Mouse (Mus musculus): ENCODE data around the gene Itga3. TPM values are rescaled to one million over a fixed set of nuclear protein-coding genes. Genes with fewer than 3 reads are reported as not detected.
A peak's percentile ranks its signal among the peaks of the same experiment; 100 is the strongest.
"Not testable (repeated sequence)": the region's sequence is repeated elsewhere in the genome, so short reads cannot be mapped to it uniquely, and the experiment has no call there.

Itga3 gene
- total and polyA plus RNA-seq, 2 experiments from 2014 or later = 7.4 to 23.5 TPM

DNA sequence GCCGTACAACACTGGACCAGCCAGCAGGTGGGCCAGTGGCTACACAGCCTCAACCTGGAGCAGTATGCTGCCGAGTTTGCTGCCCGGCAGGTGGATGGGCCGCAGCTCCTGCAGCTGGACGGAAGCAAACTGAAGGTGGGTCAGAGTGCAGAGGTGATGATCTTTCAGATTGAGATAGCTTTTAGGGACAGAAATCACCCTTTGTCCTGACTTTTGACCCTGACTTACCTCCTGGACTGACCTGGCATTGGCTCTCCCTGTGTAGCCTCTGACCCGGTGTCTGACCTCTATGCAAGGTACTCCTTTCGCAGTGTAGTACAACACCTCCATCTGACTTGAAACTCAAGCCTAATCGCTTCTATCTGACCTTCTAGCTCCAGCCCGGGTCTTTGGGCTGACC lies 53.1 kb downstream of the Itga3 start:
- no peak for DNase-seq
- no peak overlapping the region for H3K27ac ChIP-seq (ENCODE audit: low read depth, low read length)
- no peak for ATAC-seq
- H3K27me3 ChIP-seq (ENCODE audit: insufficient read depth, low read length) = no peaks in the 10 kb centered on the region
- no peak overlapping the region for H3K4me2 ChIP-seq (ENCODE audit: low read depth)
- H3K9ac ChIP-seq = no peak overlapping the region
- 92% methylated on average over 9 of the region's 9 CpGs for WGBS
- 0 out of 2 replicates have a peak, but pooled peaks have one; percentile 4 for TF ChIP-seq CTCF (IDR thresholded peaks at IDR 0.05; ENCODE audit: low read depth)
- peaks cover 74% of the 10 kb centered on the region for H3K36me3 ChIP-seq (ENCODE audit: insufficient read depth)
- H3K9me3 ChIP-seq (ENCODE audit: low read length) = no peaks in the 10 kb centered on the region
- H3K4me1 ChIP-seq (ENCODE audit: insufficient read depth) = no peaks in the 10 kb centered on the region
- H3K4me3 ChIP-seq (ENCODE audit: low read depth, low read length) = no peak overlapping the region

GRCm38 (mm10) chr11:95022237-95022992 lies 54.2 kb downstream of the Itga3 start:
- 83% methylated on average over 10 of the region's 10 CpGs for WGBS
- Histone ChIP-seq H3K9ac (no peak overlapping the region), H3K4me1 (ENCODE audit: insufficient read depth) (no peaks in the 10 kb centered on the region), H3K4me3 (ENCODE audit: low read depth, low read length) (no peak overlapping the region), H3K36me3 (ENCODE audit: insufficient read depth) (peaks cover 78% of the 10 kb centered on the region), H3K4me2 (ENCODE audit: low read depth) (no peak overlapping the region), H3K9me3 (ENCODE audit: low read length) (no peaks in the 10 kb centered on the region), H3K27ac (ENCODE audit: low read depth, low read length) (no peak overlapping the region), H3K27me3 (ENCODE audit: insufficient read depth, low read length) (no peaks in the 10 kb centered on the region)
- DNase-seq = peak; percentile 31
- TF ChIP-seq CTCF (IDR thresholded peaks at IDR 0.05; ENCODE audit: low read depth) = peak; percentile 56
- no peak for ATAC-seq

DNA sequence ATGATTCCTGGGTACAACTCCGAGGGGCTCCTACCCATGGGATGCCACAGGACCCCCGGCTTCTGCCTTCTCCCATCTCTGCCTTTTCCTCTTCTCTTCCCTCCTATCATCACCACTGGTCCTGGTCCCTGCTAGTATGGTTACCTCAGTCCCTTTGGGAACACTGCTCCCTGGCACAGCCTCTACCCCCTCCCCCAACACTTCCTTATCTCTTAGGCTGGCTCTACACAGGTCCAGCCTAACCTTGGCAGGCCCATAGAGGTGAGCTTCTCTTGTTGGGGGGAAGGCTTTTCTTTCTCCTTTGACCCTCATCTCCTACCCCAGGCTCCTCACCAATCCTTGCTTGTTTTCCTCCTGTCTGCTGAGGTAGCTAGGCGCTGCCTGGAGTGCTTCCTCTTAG lies 61.1 kb downstream of the Itga3 start:
- Histone ChIP-seq H3K4me1 (ENCODE audit: insufficient read depth) (peaks cover 17% of the 10 kb centered on the region), H3K27me3 (ENCODE audit: insufficient read depth, low read length) (no peaks in the 10 kb centered on the region), H3K4me3 (ENCODE audit: low read depth, low read length) (no peak overlapping the region), H3K9ac (no peak overlapping the region), H3K4me2 (ENCODE audit: low read depth) (no peak overlapping the region), H3K27ac (ENCODE audit: low read depth, low read length) (no peak overlapping the region), H3K36me3 (ENCODE audit: insufficient read depth) (peaks cover 43% of the 10 kb centered on the region), H3K9me3 (ENCODE audit: low read length) (no peaks in the 10 kb centered on the region)
- 75% methylated on average over 3 of the region's 3 CpGs for WGBS
- ATAC-seq (no peak), DNase-seq (no peak)
- no peak for TF ChIP-seq CTCF (IDR thresholded peaks at IDR 0.05; ENCODE audit: low read depth)

- WGBS = 29% methylated on average over 3 of the region's 3 CpGs
- H3K4me1 ChIP-seq (ENCODE audit: insufficient read depth) = peaks cover 25% of the 10 kb centered on the region
- TF ChIP-seq CTCF (IDR thresholded peaks at IDR 0.05; ENCODE audit: low read depth) = no peak
- peak overlapping the region; percentile 14; the same call in 1 of the 2 replicates for H3K9ac ChIP-seq
- H3K36me3 ChIP-seq (ENCODE audit: insufficient read depth) = peaks cover 21% of the 10 kb centered on the region
- ATAC-seq (no peak), DNase-seq (no peak)
- no peaks in the 10 kb centered on the region for H3K9me3 ChIP-seq (ENCODE audit: low read length)
- H3K27me3 ChIP-seq (ENCODE audit: insufficient read depth, low read length) = no peaks in the 10 kb centered on the region
- H3K4me3 ChIP-seq (ENCODE audit: low read depth, low read length) = peak overlapping the region; percentile 90
- H3K4me2 ChIP-seq (ENCODE audit: low read depth) = peak overlapping the region; percentile 71
- no peak overlapping the region for H3K27ac ChIP-seq (ENCODE audit: low read depth, low read length)
Measured at GRCm38 (mm10) chr11:95012487-95012886, 64.1 kb downstream of the Itga3 start.

- no peak overlapping the region for H3K27ac ChIP-seq (ENCODE audit: low read depth, low read length)
- WGBS = 52% methylated on average over 3 of the region's 3 CpGs
- no peaks in the 10 kb centered on the region for H3K9me3 ChIP-seq (ENCODE audit: low read length)
- no peak for TF ChIP-seq CTCF (IDR thresholded peaks at IDR 0.05; ENCODE audit: low read depth)
- H3K4me2 ChIP-seq (ENCODE audit: low read depth) = peak overlapping the region; percentile 71
- no peaks in the 10 kb centered on the region for H3K27me3 ChIP-seq (ENCODE audit: insufficient read depth, low read length)
- peaks cover 26% of the 10 kb centered on the region for H3K4me1 ChIP-seq (ENCODE audit: insufficient read depth)
- DNase-seq (no peak), ATAC-seq (no peak)
- H3K9ac ChIP-seq = peak overlapping the region; percentile 98
- H3K36me3 ChIP-seq (ENCODE audit: insufficient read depth) = peaks cover 17% of the 10 kb centered on the region
- H3K4me3 ChIP-seq (ENCODE audit: low read depth, low read length) = peak overlapping the region; percentile 90
Measured at GRCm38 (mm10) chr11:95012075-95012474, 64.5 kb downstream of the Itga3 start.

GRCm38 (mm10) chr11:95011416-95011815 lies 65.2 kb downstream of the Itga3 start:
- peaks cover 33% of the 10 kb centered on the region for H3K4me1 ChIP-seq (ENCODE audit: insufficient read depth)
- TF ChIP-seq CTCF (IDR thresholded peaks at IDR 0.05; ENCODE audit: low read depth) = no peak
- WGBS = 27% methylated on average over 1 of the region's 1 CpGs
- peak overlapping the region; percentile 9; the same call in 1 of the 2 replicates for H3K27ac ChIP-seq (ENCODE audit: low read depth, low read length)
- DNase-seq = no peak
- H3K4me2 ChIP-seq (ENCODE audit: low read depth) = peak overlapping the region; percentile 71
- peaks cover 14% of the 10 kb centered on the region for H3K36me3 ChIP-seq (ENCODE audit: insufficient read depth)
- H3K27me3 ChIP-seq (ENCODE audit: insufficient read depth, low read length) = no peaks in the 10 kb centered on the region
- peak overlapping the region; percentile 90 for H3K4me3 ChIP-seq (ENCODE audit: low read depth, low read length)
- no peak for ATAC-seq
- peak overlapping the region; percentile 98 for H3K9ac ChIP-seq
- no peaks in the 10 kb centered on the region for H3K9me3 ChIP-seq (ENCODE audit: low read length)

- Histone ChIP-seq H3K4me2 (ENCODE audit: low read depth) (peak overlapping the region; percentile 71), H3K36me3 (ENCODE audit: insufficient read depth) (peaks cover 14% of the 10 kb centered on the region), H3K4me3 (ENCODE audit: low read depth, low read length) (peak overlapping the region; percentile 90), H3K9ac (peak overlapping the region; percentile 98), H3K4me1 (ENCODE audit: insufficient read depth) (peaks cover 38% of the 10 kb centered on the region)
- not testable (repeated sequence) for H3K27ac ChIP-seq (ENCODE audit: low read depth, low read length); H3K9me3 ChIP-seq (ENCODE audit: low read length); DNase-seq; ATAC-seq; H3K27me3 ChIP-seq (ENCODE audit: insufficient read depth, low read length)
- 0% methylated on average over 4 of the region's 4 CpGs for WGBS
Measured at GRCm38 (mm10) chr11:95010841-95011403, 65.7 kb downstream of the Itga3 start.
